Mouse (Mus musculus) left cerebral cortex, postnatal 36 days (tissue): ENCODE measurements at regions not wholly inside any gene's neighbourhood (a gene's known extent, or its start where the extent isn't known, plus 50 kb on each side); places are given as distances from the start of the nearest gene placed in this dataset.

Experiments
- DNase-seq, 2 experiments: peaks; one replicate each; pipeline ENCODE4 v3.0.0; 2021 to 2022; ENCODE audit warnings: low spot score in 2 of 2, mixed read lengths in 1 of 2
- intact Hi-C: fragments of 180-260 bp; cut with DNase I; formaldehyde crosslinking; loops from one replicate; pipeline ENCODE4 v1.15.1; 2025

DNA sequence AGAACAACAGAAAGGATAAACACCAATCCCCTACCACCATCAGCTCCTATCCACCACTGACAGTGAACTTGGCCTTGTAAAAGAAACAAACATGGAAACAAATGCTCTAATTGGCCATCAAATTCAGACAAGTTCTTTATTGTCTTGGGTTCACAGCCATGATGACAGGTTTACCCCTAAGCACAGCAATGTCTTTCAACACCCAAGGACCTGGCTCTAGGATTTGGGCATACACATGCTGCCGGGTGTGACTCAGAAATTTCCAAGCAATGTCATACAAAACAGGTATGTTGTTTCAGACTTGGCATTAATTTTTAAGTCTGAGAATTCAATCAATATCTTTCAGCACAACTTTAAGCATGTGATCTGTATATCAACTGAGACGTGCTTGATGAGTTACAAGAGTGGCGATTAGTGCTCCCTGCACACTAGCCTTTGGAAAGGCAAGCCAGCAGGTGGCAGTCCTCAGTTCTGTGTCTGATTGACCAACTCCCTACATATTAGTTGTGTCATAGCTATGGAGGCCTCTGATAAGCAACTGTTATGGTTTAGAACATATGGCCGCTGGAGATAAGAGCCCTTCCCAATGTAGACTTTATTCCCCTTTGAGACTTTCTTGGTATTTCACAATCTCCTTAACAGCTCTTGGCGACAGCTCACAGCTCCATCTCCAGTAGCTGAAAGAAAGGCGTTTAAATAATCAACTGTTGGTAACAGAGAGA, 149.2 kb upstream of the Bmp4 start:
- DNase-seq: no peak
- intact Hi-C loops: loop anchor here (10.0 kb wide), 1 partner anchor 375 kb away; no protein-coding TSS in a partner anchor

- intact Hi-C loops: no loop called here
- DNase-seq: no peak
Observed at GRCm38 (mm10) chr14:46536002-46536762, 145.7 kb upstream of the Bmp4 start.

GRCm38 (mm10) chr14:46532697-46533096, 142.2 kb upstream of the Bmp4 start:
- intact Hi-C loops: no loop called here
- DNase-seq: no peak

DNA sequence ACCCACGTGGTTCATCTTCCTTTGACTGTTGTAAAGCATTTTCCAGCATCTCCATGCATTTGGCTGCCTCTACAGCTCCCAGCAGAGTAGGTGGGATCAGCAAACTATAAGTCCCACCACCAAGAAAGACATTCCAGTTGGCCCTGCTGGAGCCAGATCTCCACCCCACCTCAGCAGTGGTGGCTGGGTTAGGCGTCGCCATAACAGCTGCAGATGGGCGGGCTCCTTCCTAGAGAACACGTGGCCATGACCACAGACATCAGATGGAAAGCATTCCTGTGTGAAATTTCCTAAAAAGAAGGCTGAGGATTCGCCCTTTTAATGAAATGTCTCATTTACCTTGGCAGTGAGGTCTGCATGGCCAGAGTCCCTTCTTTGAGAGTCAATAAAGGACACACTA, 140.0 kb upstream of the Bmp4 start:
- DNase-seq: no peak
- intact Hi-C loops: no loop called here

GRCm38 (mm10) chr14:46529086-46529715, 138.7 kb upstream of the Bmp4 start:
- intact Hi-C loops: no loop called here

GRCm38 (mm10) chr14:46517258-46517657, 126.8 kb upstream of the Bmp4 start:
- intact Hi-C loops: no loop called here
- no peak for DNase-seq

More at GRCm38 (mm10) chr14:46529086-46529715, 138.7 kb upstream of the Bmp4 start:
- no peak for DNase-seq

GRCm38 (mm10) chr14:46516285-46516684, 125.8 kb upstream of the Bmp4 start:
- intact Hi-C loops: no loop called here
- no peak for DNase-seq

- intact Hi-C loops: no loop called here
- no peak for DNase-seq
Observed at GRCm38 (mm10) chr14:46514262-46514932, 123.9 kb upstream of the Bmp4 start.

DNA sequence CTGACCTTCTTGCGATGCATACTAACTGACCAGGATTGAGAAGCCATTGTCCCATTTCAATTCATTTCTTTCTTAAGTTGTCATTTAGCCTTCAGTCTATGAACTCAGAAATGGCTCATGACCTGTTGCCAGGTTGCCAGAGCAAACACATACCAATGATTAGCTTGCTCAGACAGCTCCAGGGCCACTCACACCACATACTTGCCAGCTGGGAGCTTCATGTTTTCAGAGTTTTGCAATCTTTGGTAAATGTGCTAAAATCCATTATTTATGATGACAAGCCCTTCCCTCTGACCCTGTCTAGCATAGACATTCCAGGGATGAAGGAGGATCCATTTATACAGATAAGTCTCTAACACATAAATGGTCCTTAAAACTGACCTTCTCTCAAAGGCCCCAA, 121.6 kb upstream of the Bmp4 start:
- no peak for DNase-seq
- intact Hi-C loops: no loop called here

GRCm38 (mm10) chr14:46508871-46509270, 118.4 kb upstream of the Bmp4 start:
- intact Hi-C loops: no loop called here
- no peak for DNase-seq

DNA sequence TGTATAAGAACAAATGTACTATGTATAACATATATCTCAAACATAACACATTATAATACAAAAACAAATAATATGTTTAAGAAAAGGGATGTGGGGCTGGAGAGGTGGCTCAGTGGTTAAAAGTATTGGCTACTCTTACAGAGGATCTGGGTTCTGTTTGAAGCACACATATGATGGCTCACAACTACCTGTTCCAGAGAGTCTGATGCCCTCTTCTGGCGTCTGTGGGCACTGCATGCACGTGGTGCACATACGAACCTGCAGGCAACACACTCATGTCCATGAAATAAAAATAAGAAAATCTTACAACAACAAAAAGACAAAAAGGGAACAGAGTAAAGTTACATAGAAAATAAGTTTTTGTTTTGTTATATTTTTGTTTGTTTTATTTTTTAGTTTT, 114.8 kb upstream of the Bmp4 start:
- no peak for DNase-seq
- intact Hi-C loops: no loop called here

DNA sequence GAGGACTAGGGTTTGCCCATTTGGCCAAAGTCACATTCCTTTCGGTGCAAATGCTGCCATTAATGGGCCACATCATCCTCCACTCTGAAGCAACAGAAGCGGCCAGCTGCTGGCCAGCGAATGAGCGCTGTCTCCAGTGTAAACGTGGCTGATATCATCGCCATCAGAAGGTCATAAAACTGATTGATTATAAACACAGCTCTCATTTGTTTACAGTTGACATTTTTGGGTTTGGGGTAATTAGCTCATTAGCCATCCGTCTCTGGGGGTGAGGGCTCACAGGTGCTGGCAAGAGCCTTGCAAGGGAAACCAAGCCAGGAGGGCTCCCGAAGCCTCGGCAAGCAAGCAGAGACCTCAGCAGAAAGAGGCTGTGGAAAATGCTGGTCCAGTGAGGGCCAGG, 101.1 kb upstream of the Bmp4 start:
- intact Hi-C loops: no loop called here
- DNase-seq: no peak

DNA sequence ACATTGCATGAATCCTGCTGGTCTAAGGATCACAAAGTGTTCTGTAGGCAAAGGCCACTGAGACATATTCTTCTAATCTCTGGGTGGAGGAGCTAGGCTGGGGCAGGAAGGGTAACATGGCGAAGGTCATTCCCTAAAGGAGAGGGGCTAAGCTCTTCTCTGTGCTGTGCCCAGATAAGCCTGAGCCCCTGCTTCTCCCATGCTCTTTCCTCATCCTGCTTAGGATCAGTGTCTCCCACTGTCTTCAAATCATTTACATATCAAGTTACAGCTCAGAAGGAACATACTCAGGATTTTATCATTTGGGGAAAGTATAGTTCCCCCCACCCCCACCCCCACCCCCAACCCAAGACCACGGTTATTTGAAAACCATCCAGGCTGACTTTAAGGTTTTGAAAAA, 100.7 kb upstream of the Bmp4 start:
- no peak for DNase-seq
- intact Hi-C loops: no loop called here

DNA sequence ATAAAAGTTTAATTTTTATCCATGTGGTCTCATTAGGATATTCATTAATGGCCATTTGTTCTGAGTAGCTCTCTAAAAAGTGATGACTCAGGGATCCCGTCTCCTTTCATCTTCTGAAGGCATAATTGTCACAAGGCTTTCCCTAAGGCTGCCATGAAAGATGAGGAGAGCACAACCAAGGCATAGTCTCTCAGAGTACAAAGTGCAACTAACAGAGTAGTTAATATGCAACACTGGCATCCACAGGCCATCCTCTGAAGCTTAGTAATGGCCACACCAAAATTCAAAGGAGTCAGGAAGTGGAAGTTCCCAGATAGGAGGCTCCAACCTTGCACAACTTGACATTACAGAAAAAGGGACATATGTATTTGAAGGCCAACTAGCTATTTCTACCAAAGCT, 97.1 kb upstream of the Bmp4 start:
- intact Hi-C loops: no loop called here
- no peak for DNase-seq

- DNase-seq: no peak
- intact Hi-C loops: no loop called here
Observed at GRCm38 (mm10) chr14:46480396-46480795, 89.9 kb upstream of the Bmp4 start.

GRCm38 (mm10) chr14:46475945-46476344, 85.5 kb upstream of the Bmp4 start:
- intact Hi-C loops: no loop called here
- DNase-seq: no peak

- no peak for DNase-seq
Observed at GRCm38 (mm10) chr14:46462967-46463366, 72.5 kb upstream of the Bmp4 start.

DNA sequence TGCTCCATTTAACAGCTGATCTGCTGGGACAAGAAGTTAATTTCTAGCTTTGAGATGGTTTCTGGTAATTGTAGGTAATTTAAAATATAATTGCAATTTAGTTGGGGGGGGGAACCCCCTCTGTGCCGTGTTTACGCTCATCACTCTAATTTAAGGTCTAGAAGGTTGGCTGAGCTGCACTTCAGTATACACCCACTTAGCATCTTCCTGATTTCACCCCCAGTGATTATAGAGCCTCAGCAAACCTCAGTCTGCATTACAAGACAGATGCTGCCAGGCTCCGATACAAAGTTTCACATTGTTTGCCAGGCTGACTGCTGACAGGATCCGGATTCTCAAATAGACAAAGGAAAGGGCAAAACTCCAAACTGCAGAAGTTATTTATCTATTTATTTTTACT, 71.5 kb upstream of the Bmp4 start:
- no peak for DNase-seq
- intact Hi-C loops: no loop called here

More at GRCm38 (mm10) chr14:46462967-46463366, 72.5 kb upstream of the Bmp4 start:
- intact Hi-C loops: no loop called here

DNA sequence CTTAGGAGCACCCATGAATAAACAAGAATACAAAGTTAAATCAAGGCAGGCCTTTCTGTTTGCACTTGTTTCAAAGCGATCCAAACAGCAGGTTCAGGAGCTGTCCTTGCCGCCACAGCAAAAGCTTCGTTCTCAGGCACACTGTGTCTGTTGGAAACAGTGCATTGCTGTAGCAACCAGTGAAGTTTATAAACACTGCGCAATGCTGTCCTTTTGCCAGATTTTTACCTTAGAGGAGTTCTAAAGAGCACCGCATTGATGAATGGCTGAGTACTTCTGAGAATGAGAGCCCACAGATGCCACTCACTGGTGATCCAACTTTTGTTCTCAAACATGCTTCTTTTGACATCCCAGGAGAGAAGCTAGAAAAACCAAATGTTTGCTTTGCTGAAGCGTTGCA, 64.0 kb upstream of the Bmp4 start:
- intact Hi-C loops: no loop called here

GRCm38 (mm10) chr14:46441696-46442095, 51.2 kb upstream of the Bmp4 start:
- DNase-seq: no peak
- intact Hi-C loops: no loop called here

More for the DNA sequence above, 64.0 kb upstream of the Bmp4 start:
- DNase-seq: no peak
